Mouse (Mus musculus): ENCODE data around the gene Barhl2. TPM values are rescaled to one million over a fixed set of nuclear protein-coding genes. Genes with fewer than 3 reads are reported as not detected.

Gene Barhl2
- polyA plus RNA-seq, 1 experiment: not detected

DNA sequence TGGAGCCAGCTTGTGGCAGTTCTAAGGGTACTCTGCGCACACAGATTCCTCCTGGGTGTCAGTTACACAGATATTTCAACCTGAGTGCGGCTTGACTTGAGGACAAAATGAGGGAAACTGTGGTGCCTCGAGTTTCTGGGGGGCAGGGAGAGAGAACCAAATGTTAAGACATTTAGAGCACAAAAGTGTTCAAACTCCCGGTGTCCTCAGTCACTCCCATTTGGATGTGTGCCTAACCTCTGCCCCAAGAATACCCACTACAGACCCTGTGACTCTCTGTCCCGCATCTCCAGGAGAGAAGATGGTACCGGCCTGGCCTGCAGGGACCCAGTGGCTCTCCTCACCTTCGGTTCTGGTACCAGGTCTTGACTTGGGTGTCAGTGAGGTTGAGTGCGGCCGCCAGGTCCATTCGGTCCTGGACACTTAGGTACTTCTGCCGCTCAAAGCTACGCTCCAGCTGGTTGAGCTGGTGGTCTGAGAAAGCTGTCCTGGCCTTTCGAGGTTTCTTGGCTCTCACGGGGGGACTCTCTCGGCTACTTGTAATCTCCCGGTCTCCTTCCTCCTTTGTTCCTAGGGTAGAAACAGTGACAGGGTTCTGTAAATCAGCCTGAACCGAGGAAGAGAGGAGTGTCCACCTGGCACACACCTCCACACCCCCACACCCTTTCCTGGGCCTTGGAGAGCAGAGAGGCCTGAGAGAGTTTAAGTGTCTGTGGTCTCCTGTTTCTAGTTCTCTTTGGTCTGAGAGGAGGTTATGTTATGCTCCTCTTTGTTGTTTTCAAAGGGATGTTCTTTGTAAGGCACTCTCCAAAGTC lies 2.7 kb downstream of the Barhl2 start:
- H3K36me3 ChIP-seq (ENCODE audit: control insufficient read depth, insufficient read depth, low read length): no peaks in the 10 kb centered on the region
- TF ChIP-seq POLR2A (IDR thresholded peaks at IDR 0.05; ENCODE audit: control insufficient read depth, extremely low read depth, insufficient read depth, low read length, poor library complexity) (no peak), CTCF (IDR thresholded peaks at IDR 0.05; ENCODE audit: borderline replicate concordance, control insufficient read depth, extremely low read depth, insufficient read depth, low read length, poor library complexity) (no peak)
- H3K4me1 ChIP-seq (replicated peaks; ENCODE audit: control insufficient read depth, insufficient read depth, low read length): peaks cover 9% of the 10 kb centered on the region
- 6% methylated on average over 17 of the region's 17 CpGs for WGBS
- no peak overlapping the region for H3K27ac ChIP-seq (ENCODE audit: control insufficient read depth, insufficient read depth, low read length)
- H3K4me3 ChIP-seq (ENCODE audit: control insufficient read depth, insufficient read depth, low read length): no peak overlapping the region
- DNase-seq: no peak
- H3K27me3 ChIP-seq (ENCODE audit: control insufficient read depth, insufficient read depth, low read length): peaks cover 60% of the 10 kb centered on the region

DNA sequence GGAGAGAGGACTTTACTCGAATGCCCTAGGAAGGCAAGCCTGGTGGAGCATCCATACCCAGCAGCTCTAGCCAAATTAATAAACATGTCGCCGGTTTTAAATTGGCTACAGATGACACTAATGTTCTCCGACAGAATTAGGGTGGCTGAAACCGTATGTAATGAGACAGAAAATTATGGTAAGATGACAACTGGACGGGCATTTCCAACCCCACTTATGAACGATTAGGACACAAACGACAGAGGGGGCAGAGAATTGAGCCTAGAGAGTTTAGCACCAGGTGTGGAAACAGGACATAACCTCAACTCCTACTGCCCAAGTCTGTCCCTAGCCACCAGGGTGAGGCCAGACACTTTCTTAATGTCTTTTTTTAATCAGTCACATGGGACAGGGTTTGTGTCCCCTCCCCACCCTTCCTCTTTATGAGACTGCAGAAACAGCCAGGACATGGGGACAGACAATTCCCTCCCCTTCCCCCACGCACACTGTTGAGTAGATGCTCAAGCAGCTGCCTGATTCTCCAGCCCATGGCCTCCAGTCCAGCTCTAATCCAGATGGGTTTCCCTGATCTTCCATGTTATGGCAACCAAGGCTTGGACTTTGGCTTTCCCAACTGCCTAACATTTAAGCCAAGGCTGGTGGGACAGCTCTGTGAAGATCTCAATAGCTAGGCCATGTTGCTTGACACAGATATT lies 3.4 kb downstream of the Barhl2 start:
- no peak overlapping the region for H3K4me3 ChIP-seq (ENCODE audit: control insufficient read depth, insufficient read depth, low read length)
- H3K27ac ChIP-seq (ENCODE audit: control insufficient read depth, insufficient read depth, low read length): no peak overlapping the region
- peaks cover 54% of the 10 kb centered on the region for H3K27me3 ChIP-seq (ENCODE audit: control insufficient read depth, insufficient read depth, low read length)
- no peaks in the 10 kb centered on the region for H3K36me3 ChIP-seq (ENCODE audit: control insufficient read depth, insufficient read depth, low read length)
- TF ChIP-seq CTCF (IDR thresholded peaks at IDR 0.05; ENCODE audit: borderline replicate concordance, control insufficient read depth, extremely low read depth, insufficient read depth, low read length, poor library complexity): no peak
- no peak for DNase-seq
- H3K4me1 ChIP-seq (replicated peaks; ENCODE audit: control insufficient read depth, insufficient read depth, low read length): peaks cover 9% of the 10 kb centered on the region
- 8% methylated on average over 9 of the region's 9 CpGs for WGBS

DNA sequence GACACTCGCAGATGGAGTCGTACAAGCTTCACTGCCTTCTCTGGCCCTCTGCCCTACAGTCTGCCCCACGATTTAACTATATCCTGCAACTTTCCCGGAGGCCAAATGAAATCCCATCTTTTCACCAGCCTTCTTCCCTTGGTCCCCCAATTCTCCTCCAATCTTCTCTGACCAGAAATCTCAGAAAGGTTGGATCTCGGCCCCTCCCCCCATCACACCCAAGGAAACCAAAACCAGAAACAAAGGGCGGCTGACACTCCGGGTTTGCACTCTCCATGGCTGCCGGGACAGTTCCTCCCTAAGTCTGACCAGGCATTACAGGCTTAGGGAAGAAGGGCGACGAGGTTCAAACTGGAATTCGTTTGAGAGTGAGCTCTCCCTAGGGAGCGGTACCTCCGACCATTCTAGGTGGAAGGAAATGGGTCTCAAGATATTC lies 4.1 kb downstream of the Barhl2 start:
- H3K27me3 ChIP-seq (ENCODE audit: control insufficient read depth, insufficient read depth, low read length): peaks cover 48% of the 10 kb centered on the region
- peaks cover 7% of the 10 kb centered on the region for H3K4me1 ChIP-seq (replicated peaks; ENCODE audit: control insufficient read depth, insufficient read depth, low read length)
- TF ChIP-seq POLR2A (IDR thresholded peaks at IDR 0.05; ENCODE audit: control insufficient read depth, extremely low read depth, insufficient read depth, low read length, poor library complexity) (no peak), CTCF (IDR thresholded peaks at IDR 0.05; ENCODE audit: borderline replicate concordance, control insufficient read depth, extremely low read depth, insufficient read depth, low read length, poor library complexity) (no peak)
- no peaks in the 10 kb centered on the region for H3K36me3 ChIP-seq (ENCODE audit: control insufficient read depth, insufficient read depth, low read length)
- no peak overlapping the region for H3K27ac ChIP-seq (ENCODE audit: control insufficient read depth, insufficient read depth, low read length)
- no peak for DNase-seq
- WGBS: 6% methylated on average over 13 of the region's 13 CpGs
- H3K4me3 ChIP-seq (ENCODE audit: control insufficient read depth, insufficient read depth, low read length): no peak overlapping the region

DNA sequence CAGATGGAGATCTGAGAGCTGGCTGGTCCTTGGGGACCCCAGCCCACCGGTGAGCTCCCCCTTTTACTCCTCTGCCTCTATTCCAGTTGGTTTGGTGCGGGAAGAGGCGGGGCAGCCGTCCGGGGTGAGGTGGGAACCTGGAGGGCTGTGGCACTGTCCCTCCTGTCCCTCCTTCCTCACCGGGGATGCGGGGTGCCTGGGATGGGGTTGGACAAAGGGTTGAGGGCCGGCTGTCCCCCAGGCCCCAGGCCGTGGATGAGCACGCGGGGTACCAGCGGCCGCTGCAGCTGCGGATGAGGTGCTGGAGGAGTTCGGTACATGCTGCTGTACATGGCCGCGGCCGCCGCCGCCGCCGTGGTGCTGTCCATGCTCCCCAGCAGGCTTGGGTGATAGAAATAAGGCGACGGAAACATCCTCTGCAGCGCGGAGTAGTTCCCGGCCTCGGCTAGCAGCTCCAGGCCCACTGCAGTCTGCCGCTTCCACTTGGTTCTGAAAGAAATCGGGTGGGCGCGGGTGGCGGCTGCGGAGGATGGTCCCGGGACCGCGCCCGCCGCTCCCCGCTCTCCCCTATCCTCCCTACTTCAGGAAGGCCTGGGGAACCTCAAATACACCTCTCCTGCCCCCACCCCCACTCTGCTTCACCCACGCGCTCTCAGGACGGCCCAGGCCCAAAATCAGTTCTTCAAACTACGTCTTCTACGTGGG lies 4.6 kb downstream of the Barhl2 start:
- no peak for DNase-seq
- Histone ChIP-seq H3K27me3 (ENCODE audit: control insufficient read depth, insufficient read depth, low read length) (peaks cover 42% of the 10 kb centered on the region), H3K4me3 (ENCODE audit: control insufficient read depth, insufficient read depth, low read length) (no peak overlapping the region), H3K36me3 (ENCODE audit: control insufficient read depth, insufficient read depth, low read length) (no peaks in the 10 kb centered on the region), H3K4me1 (replicated peaks; ENCODE audit: control insufficient read depth, insufficient read depth, low read length) (peaks cover 3% of the 10 kb centered on the region; the same call in 1 of the 2 replicates), H3K27ac (ENCODE audit: control insufficient read depth, insufficient read depth, low read length) (no peak overlapping the region)
- TF ChIP-seq POLR2A (IDR thresholded peaks at IDR 0.05; ENCODE audit: control insufficient read depth, extremely low read depth, insufficient read depth, low read length, poor library complexity): no peak
- no peak for TF ChIP-seq CTCF (IDR thresholded peaks at IDR 0.05; ENCODE audit: borderline replicate concordance, control insufficient read depth, extremely low read depth, insufficient read depth, low read length, poor library complexity)
- 4% methylated on average over 39 of the region's 45 CpGs for WGBS

- WGBS: 12% methylated on average over 4 of the region's 4 CpGs
- H3K27me3 ChIP-seq (ENCODE audit: control insufficient read depth, insufficient read depth, low read length): peaks cover 41% of the 10 kb centered on the region
- H3K36me3 ChIP-seq (ENCODE audit: control insufficient read depth, insufficient read depth, low read length): no peaks in the 10 kb centered on the region
- no peaks in the 10 kb centered on the region for H3K4me1 ChIP-seq (replicated peaks; ENCODE audit: control insufficient read depth, insufficient read depth, low read length)
- H3K27ac ChIP-seq (ENCODE audit: control insufficient read depth, insufficient read depth, low read length): no peak overlapping the region
- TF ChIP-seq POLR2A (IDR thresholded peaks at IDR 0.05; ENCODE audit: control insufficient read depth, extremely low read depth, insufficient read depth, low read length, poor library complexity): no peak
- no peak for TF ChIP-seq CTCF (IDR thresholded peaks at IDR 0.05; ENCODE audit: borderline replicate concordance, control insufficient read depth, extremely low read depth, insufficient read depth, low read length, poor library complexity)
- H3K4me3 ChIP-seq (ENCODE audit: control insufficient read depth, insufficient read depth, low read length): no peak overlapping the region
- no peak for DNase-seq
Measured at GRCm38 (mm10) chr5:106452686-106453085, 5.3 kb downstream of the Barhl2 start.

DNA sequence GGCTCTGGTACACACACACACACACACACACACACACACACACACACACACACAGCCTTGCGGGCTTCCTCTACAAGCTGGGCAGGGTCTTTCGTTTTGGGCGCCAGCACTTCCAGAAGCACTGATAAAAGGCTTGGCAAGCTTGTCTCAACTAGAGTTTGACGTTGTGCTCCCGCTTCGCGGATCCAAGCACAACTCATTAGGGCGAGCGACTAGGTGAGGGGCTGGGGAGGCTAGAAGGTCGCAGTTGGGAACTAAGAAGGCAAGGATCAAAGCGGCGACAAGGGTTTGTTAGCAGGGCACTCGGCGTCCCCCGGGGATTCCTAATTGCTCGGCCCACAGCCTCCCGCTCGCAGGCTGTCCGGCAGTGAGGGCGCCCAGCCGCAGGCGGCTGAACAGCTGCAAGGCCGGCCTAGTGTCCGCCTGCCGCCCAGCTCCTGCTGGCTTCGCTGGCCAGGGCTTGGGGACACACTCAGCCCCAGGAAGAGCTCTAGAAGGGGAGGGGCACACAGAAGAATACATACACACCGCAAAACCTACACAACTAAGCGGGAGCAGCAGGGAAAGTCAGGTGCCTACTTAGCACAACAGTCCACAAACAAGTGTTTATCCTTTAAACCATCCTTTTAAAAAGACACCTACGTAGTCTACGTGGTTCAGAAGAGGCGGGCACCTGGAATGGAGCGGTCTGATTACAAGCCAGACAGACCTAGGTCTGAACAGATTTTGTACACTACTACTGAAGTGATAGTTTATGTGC lies 6.1 kb downstream of the Barhl2 start:
- Histone ChIP-seq H3K4me1 (replicated peaks; ENCODE audit: control insufficient read depth, insufficient read depth, low read length) (no peaks in the 10 kb centered on the region), H3K4me3 (ENCODE audit: control insufficient read depth, insufficient read depth, low read length) (no peak overlapping the region), H3K27ac (ENCODE audit: control insufficient read depth, insufficient read depth, low read length) (no peak overlapping the region), H3K27me3 (ENCODE audit: control insufficient read depth, insufficient read depth, low read length) (peaks cover 34% of the 10 kb centered on the region), H3K36me3 (ENCODE audit: control insufficient read depth, insufficient read depth, low read length) (no peaks in the 10 kb centered on the region)
- TF ChIP-seq CTCF (IDR thresholded peaks at IDR 0.05; ENCODE audit: borderline replicate concordance, control insufficient read depth, extremely low read depth, insufficient read depth, low read length, poor library complexity) (no peak), POLR2A (IDR thresholded peaks at IDR 0.05; ENCODE audit: control insufficient read depth, extremely low read depth, insufficient read depth, low read length, poor library complexity) (no peak)
- DNase-seq: no peak
- 7% methylated on average over 32 of the region's 32 CpGs for WGBS

Measured in thymus, adult 2 months (tissue).